Mouse (Mus musculus) kidney, postnatal 4 days (tissue): ENCODE data around the gene Vps37b.
"Not testable (repeated sequence)": the region's sequence is repeated elsewhere in the genome, so short reads cannot be mapped to it uniquely, and the experiment has no call there.

ENCODE experiments used
- DNase-seq, 2 experiments: peaks; one replicate each; pipeline ENCODE4 v3.0.0; 2021; ENCODE audit warnings: mixed read lengths in 2 of 2

Vps37b gene

GRCm38 (mm10) chr5:124032001-124032508 is at the start of gene Vps37b:
Gene Vps37b (minus strand): TSS chr5:124032270.
- DNase-seq: peak; percentile 92 to 94

GRCm38 (mm10) chr5:124079880-124080279 is 47.8 kb upstream of the Vps37b start:
- no peak for DNase-seq

- no peak for DNase-seq
Measured at GRCm38 (mm10) chr5:124078794-124079416, 46.8 kb upstream of the Vps37b start.

- no peak for DNase-seq
Measured at GRCm38 (mm10) chr5:124077856-124078460, 45.9 kb upstream of the Vps37b start.

GRCm38 (mm10) chr5:124077241-124077640 is 45.2 kb upstream of the Vps37b start:
- no peak for DNase-seq

- DNase-seq: no peak
Measured at GRCm38 (mm10) chr5:124076559-124076958, 44.5 kb upstream of the Vps37b start.

- DNase-seq: no peak
Measured at GRCm38 (mm10) chr5:124075716-124076115, 43.6 kb upstream of the Vps37b start.

- peak in 1 of 2 experiments; percentile 37 for DNase-seq
Measured at GRCm38 (mm10) chr5:124074845-124075307, 42.8 kb upstream of the Vps37b start.

- DNase-seq: peak; percentile 38 to 48
Measured at GRCm38 (mm10) chr5:124073682-124074081, 41.6 kb upstream of the Vps37b start.

GRCm38 (mm10) chr5:124069657-124070056 is 37.6 kb upstream of the Vps37b start:
- DNase-seq: no peak

GRCm38 (mm10) chr5:124062037-124062824 is 30.2 kb upstream of the Vps37b start:
- no peak for DNase-seq

- peak in 1 of 2 experiments; percentile 39 for DNase-seq
Measured at GRCm38 (mm10) chr5:124059677-124060076, 27.6 kb upstream of the Vps37b start.

GRCm38 (mm10) chr5:124058749-124059148 is 26.7 kb upstream of the Vps37b start:
- no peak for DNase-seq

GRCm38 (mm10) chr5:124056956-124057355 is 24.9 kb upstream of the Vps37b start:
- DNase-seq: no peak

GRCm38 (mm10) chr5:124056219-124056618 is 24.1 kb upstream of the Vps37b start:
- DNase-seq: no peak

- DNase-seq: not testable (repeated sequence)
Measured at GRCm38 (mm10) chr5:124052641-124053040, 20.6 kb upstream of the Vps37b start.

GRCm38 (mm10) chr5:124051899-124052491 is 19.9 kb upstream of the Vps37b start:
- DNase-seq: no peak

GRCm38 (mm10) chr5:124050095-124051050 is 18.3 kb upstream of the Vps37b start:
- peak in 1 of 2 experiments; percentile 45 for DNase-seq

- DNase-seq: peak in 1 of 2 experiments; percentile 58
Measured at GRCm38 (mm10) chr5:124049249-124050045, 17.4 kb upstream of the Vps37b start.

GRCm38 (mm10) chr5:124046741-124047401 is 14.8 kb upstream of the Vps37b start:
- peak in 1 of 2 experiments; percentile 41 for DNase-seq
